Mouse (Mus musculus): Measurements from ENCODE around the gene Slc41a3.

Slc41a3 gene

GRCm38 (mm10) chr6:90604533-90605297 is at the start of gene Slc41a3:
Slc41a3 (plus strand) TSS chr6:90604725.
- DNase-seq (ENCODE audit: low spot score), result peak; percentile 94

GRCm38 (mm10) chr6:90556534-90557058 is 47.9 kb upstream of the Slc41a3 start:
- no peak for DNase-seq (ENCODE audit: low spot score)

GRCm38 (mm10) chr6:90557077-90557476 is 47.4 kb upstream of the Slc41a3 start:
- no peak for DNase-seq (ENCODE audit: low spot score)

GRCm38 (mm10) chr6:90557829-90558693 is 46.5 kb upstream of the Slc41a3 start:
- no peak for DNase-seq (ENCODE audit: low spot score)

- DNase-seq (ENCODE audit: low spot score), result no peak
Observed at GRCm38 (mm10) chr6:90560390-90561058, 44.0 kb upstream of the Slc41a3 start.

- DNase-seq (ENCODE audit: low spot score), result peak; percentile 88
Observed at GRCm38 (mm10) chr6:90561234-90561781, 43.2 kb upstream of the Slc41a3 start.

- DNase-seq (ENCODE audit: low spot score), result no peak
Observed at GRCm38 (mm10) chr6:90564240-90564639, 40.3 kb upstream of the Slc41a3 start.

GRCm38 (mm10) chr6:90565357-90566215 is 38.9 kb upstream of the Slc41a3 start:
- no peak for DNase-seq (ENCODE audit: low spot score)

- DNase-seq (ENCODE audit: low spot score), result no peak
Observed at GRCm38 (mm10) chr6:90567486-90567885, 37.0 kb upstream of the Slc41a3 start.

- no peak for DNase-seq (ENCODE audit: low spot score)
Observed at GRCm38 (mm10) chr6:90567928-90568327, 36.6 kb upstream of the Slc41a3 start.

- DNase-seq (ENCODE audit: low spot score), result no peak
Observed at GRCm38 (mm10) chr6:90568721-90569120, 35.8 kb upstream of the Slc41a3 start.

GRCm38 (mm10) chr6:90569736-90570383 is 34.7 kb upstream of the Slc41a3 start:
- DNase-seq (ENCODE audit: low spot score), result no peak

GRCm38 (mm10) chr6:90570392-90570791 is 34.1 kb upstream of the Slc41a3 start:
- DNase-seq (ENCODE audit: low spot score), result no peak

GRCm38 (mm10) chr6:90575261-90575715 is 29.2 kb upstream of the Slc41a3 start:
- peak; percentile 97 for DNase-seq (ENCODE audit: low spot score)

GRCm38 (mm10) chr6:90578174-90578573 is 26.4 kb upstream of the Slc41a3 start:
- DNase-seq (ENCODE audit: low spot score), result no peak

GRCm38 (mm10) chr6:90582331-90582730 is 22.2 kb upstream of the Slc41a3 start:
- no peak for DNase-seq (ENCODE audit: low spot score)

GRCm38 (mm10) chr6:90588113-90588512 is 16.4 kb upstream of the Slc41a3 start:
- DNase-seq (ENCODE audit: low spot score), result no peak

GRCm38 (mm10) chr6:90590707-90591106 is 13.8 kb upstream of the Slc41a3 start:
- no peak for DNase-seq (ENCODE audit: low spot score)

- no peak for DNase-seq (ENCODE audit: low spot score)
Observed at GRCm38 (mm10) chr6:90594972-90595371, 9.6 kb upstream of the Slc41a3 start.

GRCm38 (mm10) chr6:90597060-90597459 is 7.5 kb upstream of the Slc41a3 start:
- DNase-seq (ENCODE audit: low spot score), result no peak

Measured in retina, embryonic 14.5 days (tissue).